Mouse (Mus musculus) T-helper 17 cell (primary cell): ENCODE measurements at regions not wholly inside any gene's neighbourhood (a gene's known extent, or its start where the extent isn't known, plus 50 kb on each side); places are given as distances from the start of the nearest gene placed in this dataset.

ENCODE experiments used
- in situ Hi-C, 2 experiments: fragments of 300-600 bp; cut with MboI, MseI; formaldehyde crosslinking; loops; 1 replicate in 1 of 2; 2 replicates in 1 of 2; pipeline ENCODE4 v1.15.1; 2025; ENCODE audit warnings: high pct_unique_total_duplicates in 2 of 2

DNA sequence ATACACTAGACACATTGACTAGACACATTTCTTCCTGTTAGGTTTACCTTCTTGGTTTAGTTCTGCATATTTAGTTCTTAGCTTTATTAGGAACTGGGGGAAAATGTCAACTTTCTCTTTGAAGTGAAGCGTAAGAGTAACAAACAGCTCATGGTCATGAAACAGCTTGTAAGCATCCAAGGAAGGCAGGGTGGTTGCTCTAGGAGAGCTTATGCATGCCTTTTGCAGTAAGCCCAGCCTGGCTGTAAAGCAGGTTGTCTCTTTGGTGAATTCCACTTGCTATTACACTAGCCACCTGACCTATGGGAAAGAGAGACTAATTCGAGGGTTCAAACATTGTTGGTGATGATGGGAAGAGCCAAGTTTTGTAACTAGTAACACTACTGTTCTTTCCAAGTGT is 168.9 kb upstream of the Trib2 start:
- in situ Hi-C loops, result loop anchor here in 1 of 2 experiments (25.0 kb wide), 1 partner anchor 952 kb away; no protein-coding TSS in a partner anchor

- in situ Hi-C loops, result loop anchor here in 1 of 2 experiments (25.0 kb wide), 1 partner anchor 954 kb away; no protein-coding TSS in a partner anchor
These were observed 167.0 kb upstream of the Trib2 start for GRCm38 (mm10) chr12:15983591-15984300.

DNA sequence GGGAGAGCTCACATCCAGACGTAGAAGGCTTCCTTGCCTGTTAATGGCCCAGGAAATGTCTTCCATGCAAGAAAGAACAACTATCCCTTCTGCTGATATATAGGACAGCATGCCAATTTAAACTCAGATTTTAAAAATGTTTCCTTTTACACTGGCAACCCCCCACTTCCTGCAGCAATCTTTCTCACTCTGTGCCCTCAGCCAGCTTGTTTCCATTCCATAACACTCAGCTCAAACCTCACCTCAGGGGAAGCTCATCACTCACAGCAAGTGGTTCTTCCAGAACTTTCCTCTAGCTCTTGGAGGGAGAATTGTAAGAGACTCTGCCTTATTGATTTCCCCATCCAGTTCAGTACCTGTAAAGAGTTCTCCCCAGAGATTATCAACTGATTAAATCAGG is 165.0 kb upstream of the Trib2 start:
- in situ Hi-C loops, result loop anchor here in 1 of 2 experiments (25.0 kb wide), 1 partner anchor 956 kb away; no protein-coding TSS in a partner anchor

DNA sequence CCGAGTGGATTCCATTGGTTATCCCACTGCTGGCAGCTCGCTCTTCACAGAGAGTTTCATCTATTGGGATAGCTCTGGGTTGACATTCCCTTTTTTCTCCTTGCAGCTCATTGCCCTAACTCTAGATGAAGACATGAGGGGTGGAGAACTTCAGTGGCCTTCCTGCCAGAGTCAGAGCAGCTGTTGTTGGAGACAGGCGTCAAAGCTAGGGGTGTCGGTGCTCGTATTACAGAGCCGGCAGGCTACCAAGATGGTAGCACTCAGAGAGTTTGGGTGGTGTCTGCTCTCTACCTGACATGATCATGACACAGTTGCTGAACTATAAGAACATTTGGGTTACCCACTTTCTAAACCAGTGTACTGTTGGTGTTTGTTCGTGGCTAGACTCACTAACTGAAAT is 162.5 kb upstream of the Trib2 start:
- in situ Hi-C loops, result loop anchor here in 1 of 2 experiments (25.0 kb wide), 1 partner anchor 958 kb away; no protein-coding TSS in a partner anchor

- in situ Hi-C loops, result loop anchor here in 1 of 2 experiments (5.0 kb wide), 1 partner anchor 36 kb away; no protein-coding TSS in a partner anchor
These were observed 155.1 kb upstream of the Trib2 start for GRCm38 (mm10) chr12:15971786-15972185.

- in situ Hi-C loops, result loop anchor here in 1 of 2 experiments (5.0 kb wide), 1 partner anchor 37 kb away; no protein-coding TSS in a partner anchor
These were observed 153.5 kb upstream of the Trib2 start for GRCm38 (mm10) chr12:15970262-15970661.

GRCm38 (mm10) chr12:15967550-15968102 is 150.9 kb upstream of the Trib2 start:
- in situ Hi-C loops, result no loop called here

GRCm38 (mm10) chr12:15966631-15967030 is 149.9 kb upstream of the Trib2 start:
- in situ Hi-C loops, result no loop called here

DNA sequence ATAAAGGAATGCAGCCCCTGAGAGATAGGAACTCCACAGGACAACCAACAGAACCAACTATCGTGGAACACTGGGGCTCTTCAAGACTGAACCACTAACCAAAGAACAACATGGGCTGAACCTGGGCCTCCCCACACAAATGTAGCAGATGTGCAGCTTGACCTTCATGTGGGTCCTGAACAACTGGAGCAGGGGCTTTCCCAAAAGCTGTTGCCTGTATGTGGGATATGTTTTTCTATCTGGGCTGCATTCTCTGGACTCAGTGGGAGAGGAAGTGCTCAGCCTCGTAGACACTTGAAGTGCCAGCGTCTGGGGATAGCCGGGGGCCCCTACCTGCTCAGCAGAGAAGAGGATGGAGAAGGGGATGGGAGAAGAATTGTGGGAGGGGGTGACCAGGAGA is 149.2 kb upstream of the Trib2 start:
- in situ Hi-C loops, result no loop called here

- in situ Hi-C loops, result no loop called here
These were observed 147.4 kb upstream of the Trib2 start for GRCm38 (mm10) chr12:15964073-15964472.

DNA sequence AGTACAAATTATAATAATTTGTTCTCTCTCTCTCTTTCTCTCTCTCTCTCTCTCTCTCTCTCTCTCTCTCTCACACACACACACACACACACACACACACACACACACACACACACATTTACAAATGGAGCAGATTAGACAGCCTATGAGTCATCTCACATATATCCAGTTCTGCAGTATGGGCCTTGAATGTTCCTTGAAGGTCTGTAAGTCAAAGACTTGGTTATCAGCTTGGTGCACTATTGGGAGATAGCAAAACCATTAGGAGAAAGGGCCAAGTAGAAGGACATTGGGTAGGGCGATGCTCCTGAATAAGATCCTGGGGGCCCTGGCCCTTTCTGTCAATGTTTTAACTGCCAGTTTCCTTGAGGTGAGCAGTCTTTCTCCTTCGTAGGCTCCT is 145.1 kb upstream of the Trib2 start:
- in situ Hi-C loops, result no loop called here

- in situ Hi-C loops, result loop anchor here in 1 of 2 experiments (10.0 kb wide), 1 partner anchor 123 kb away; the partner anchor contains the start of gene Trib2
These were observed 120.9 kb upstream of the Trib2 start for GRCm38 (mm10) chr12:15937443-15938237.

GRCm38 (mm10) chr12:15932067-15932466 is 115.3 kb upstream of the Trib2 start:
- in situ Hi-C loops, result loop anchor here (5.0 to 10.0 kb wide), 3 partner anchors 75 to 117 kb away; partner anchors contain the start of gene Trib2 (in 1 of the 2)

DNA sequence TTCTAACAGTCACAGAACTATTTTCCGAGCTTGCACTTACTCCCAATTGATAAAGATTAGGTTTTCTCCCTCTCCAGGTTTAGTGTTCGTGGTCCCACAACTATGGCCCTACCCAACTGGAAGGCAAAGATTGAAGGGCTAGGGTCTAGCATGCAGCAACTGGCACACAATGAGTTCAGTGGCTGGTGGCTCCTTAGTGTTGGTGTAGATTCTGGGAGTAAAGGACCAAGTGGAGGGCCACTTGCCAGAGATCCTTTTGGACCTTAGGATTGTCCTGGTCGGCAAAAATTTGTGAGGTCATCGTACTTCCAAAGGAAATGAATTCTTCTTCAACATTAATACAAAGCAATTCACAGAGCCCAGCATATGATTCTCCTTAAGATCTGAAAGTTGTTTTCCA is 114.8 kb upstream of the Trib2 start:
- in situ Hi-C loops, result loop anchor here (5.0 to 10.0 kb wide), 3 partner anchors 76 to 117 kb away; partner anchors contain the start of gene Trib2 (in 1 of the 2)

DNA sequence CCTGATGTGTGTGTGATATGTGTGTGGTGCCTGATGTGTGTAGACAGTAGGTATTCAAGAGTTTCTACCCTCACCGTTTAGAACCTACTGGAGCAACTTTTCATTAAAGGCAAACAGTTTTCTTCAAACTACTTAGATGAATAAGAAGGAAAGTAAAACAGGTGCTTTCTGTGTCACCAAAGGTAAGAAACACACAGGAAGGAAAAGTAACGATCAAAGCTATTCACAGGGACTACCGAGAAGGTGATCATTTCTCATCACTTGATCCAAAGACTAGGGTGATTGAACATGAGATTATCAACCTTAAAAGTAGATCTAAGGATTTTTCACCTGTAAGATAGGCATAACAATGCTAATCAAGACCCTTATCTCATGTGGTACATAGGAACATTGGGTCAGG is 113.4 kb upstream of the Trib2 start:
- in situ Hi-C loops, result loop anchor here (5.0 to 10.0 kb wide), 3 partner anchors 77 to 115 kb away; partner anchors contain the start of gene Trib2 (in 1 of the 2)

GRCm38 (mm10) chr12:15929541-15929940 is 112.8 kb upstream of the Trib2 start:
- in situ Hi-C loops, result loop anchor here in 1 of 2 experiments (10.0 kb wide), 1 partner anchor 605 kb away; no protein-coding TSS in a partner anchor

- in situ Hi-C loops, result no loop called here
These were observed 101.6 kb upstream of the Trib2 start for GRCm38 (mm10) chr12:15918291-15918690.

DNA sequence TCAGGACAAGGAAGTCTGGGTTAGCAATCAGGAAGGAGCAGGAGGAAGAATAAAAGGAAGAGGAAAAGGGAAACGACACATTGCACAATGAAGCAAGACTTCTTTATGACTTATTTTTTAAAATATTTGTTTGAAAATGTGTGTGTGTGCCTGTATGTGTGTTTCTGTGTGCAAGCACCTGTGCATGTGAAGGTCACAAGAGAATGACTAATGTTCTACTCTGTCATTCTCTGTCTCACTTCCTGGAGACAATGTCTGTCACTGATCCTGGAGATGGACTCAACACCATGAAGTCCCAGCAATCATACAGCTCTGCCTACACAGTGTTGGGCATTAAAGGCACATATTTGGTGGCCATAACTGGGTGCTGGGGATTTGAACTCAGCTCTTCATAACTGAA is 96.2 kb upstream of the Trib2 start:
- in situ Hi-C loops, result no loop called here

- in situ Hi-C loops, result no loop called here
These were observed 95.8 kb upstream of the Trib2 start for GRCm38 (mm10) chr12:15912491-15912890.

DNA sequence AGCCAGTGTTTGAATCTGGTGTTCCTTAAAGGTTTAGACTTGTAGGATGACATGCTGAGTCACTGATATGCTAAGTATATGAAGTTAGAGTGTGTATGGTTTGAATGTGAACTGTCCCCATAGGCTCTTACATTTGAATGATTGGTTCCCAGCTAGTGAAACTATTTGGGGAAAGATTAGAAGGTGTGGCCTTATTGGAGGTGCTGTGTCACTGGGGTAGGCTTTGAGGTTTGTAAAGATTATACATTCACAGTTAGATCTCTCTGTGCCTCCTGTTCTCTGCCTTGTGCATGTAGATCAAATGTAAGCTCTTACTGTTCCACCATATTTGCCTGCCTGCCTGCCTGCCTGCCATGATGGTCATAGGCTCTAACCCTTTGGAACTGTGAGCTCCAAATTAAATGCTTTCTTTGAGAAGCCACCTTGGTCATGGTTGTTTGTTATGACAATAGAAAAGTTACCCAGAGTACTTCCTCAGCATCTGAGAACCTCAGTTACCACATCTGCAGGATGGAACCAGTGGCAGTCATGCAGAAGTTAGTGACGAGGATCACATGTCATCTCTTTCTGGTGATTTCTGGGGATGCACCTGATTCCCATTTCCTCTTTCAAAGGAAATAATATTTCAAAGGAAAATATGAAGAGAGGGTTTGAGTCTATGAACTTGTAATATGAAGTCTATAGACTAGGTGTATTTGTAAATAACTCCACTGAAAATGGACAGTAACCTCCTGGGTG is 94.7 kb upstream of the Trib2 start:
- in situ Hi-C loops, result no loop called here

DNA sequence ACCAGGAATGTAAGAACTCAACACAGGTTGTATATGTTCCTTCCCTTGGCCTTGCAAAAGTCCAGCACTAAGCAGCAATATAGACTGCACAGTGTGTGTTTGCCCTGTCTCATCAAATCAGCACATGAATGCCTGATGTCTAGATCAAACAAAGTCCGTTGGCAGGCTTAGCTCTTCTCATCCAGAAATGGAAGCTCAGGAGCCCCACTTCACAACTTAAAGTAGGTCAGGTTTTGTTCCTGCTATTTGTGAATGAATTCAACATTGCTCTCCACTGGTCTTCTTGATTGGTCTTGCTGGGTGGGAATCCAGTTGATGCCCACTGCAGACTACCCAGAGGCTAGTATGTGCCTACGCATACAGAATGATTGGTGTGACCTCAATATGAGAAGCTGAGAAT is 80.8 kb upstream of the Trib2 start:
- in situ Hi-C loops, result no loop called here
